Mouse (Mus musculus): ENCODE measurements around the gene Fam124b. TPM values are rescaled to one million over a fixed set of nuclear protein-coding genes. Genes with fewer than 3 reads are reported as not detected.

Gene Fam124b
- polyA plus RNA-seq, 1 experiment = 0.06 TPM

GRCm38 (mm10) chr1:80247131-80247530 is 28.9 kb upstream of the Fam124b start:
- H3K36me3 ChIP-seq (ENCODE audit: control insufficient read depth, insufficient read depth) = no peaks in the 10 kb centered on the region

GRCm38 (mm10) chr1:80244123-80244522 is 25.9 kb upstream of the Fam124b start:
- no peak for TF ChIP-seq MYOG (IDR thresholded peaks at IDR 0.05; ENCODE audit: control insufficient read depth in 1 of 3, insufficient read depth in 1 of 3, insufficient read length in 2 of 3, low read depth in 2 of 3)
- TF ChIP-seq CEBPB (IDR thresholded peaks at IDR 0.05; ENCODE audit: insufficient read depth, poor library complexity, severe bottlenecking) = no peak
- no peak for TF ChIP-seq POLR2AphosphoS2 (IDR thresholded peaks at IDR 0.05; ENCODE audit: insufficient read length, low read depth)
- no peak for TF ChIP-seq TCF12 (IDR thresholded peaks at IDR 0.05; ENCODE audit: insufficient read depth, poor library complexity, severe bottlenecking)
- no peak for TF ChIP-seq E2F4 (IDR thresholded peaks at IDR 0.05; ENCODE audit: insufficient read depth)
- TF ChIP-seq REST (IDR thresholded peaks at IDR 0.05; ENCODE audit: insufficient read depth, insufficient read length) = no peak
- no peak for TF ChIP-seq MAX (IDR thresholded peaks at IDR 0.05; ENCODE audit: low read depth)
- TF ChIP-seq POLR2A (IDR thresholded peaks at IDR 0.05; ENCODE audit: insufficient read length, low read depth) = no peak
- TF ChIP-seq SRF (IDR thresholded peaks at IDR 0.05; ENCODE audit: control insufficient read depth, insufficient read length, low read depth) = no peak
- TF ChIP-seq USF1 (IDR thresholded peaks at IDR 0.05; ENCODE audit: low read depth) = no peak
- no peak for TF ChIP-seq TCF3 (IDR thresholded peaks at IDR 0.05; ENCODE audit: insufficient read length, low read depth)
- no peak for TF ChIP-seq MYOD1 (IDR thresholded peaks at IDR 0.05; ENCODE audit: control insufficient read depth in 1 of 3, insufficient read length in 2 of 3, low read depth in 2 of 3)
- H3K4me3 ChIP-seq = no peak overlapping the region

More at GRCm38 (mm10) chr1:80247131-80247530, 28.9 kb upstream of the Fam124b start:
- H3K4me3 ChIP-seq = no peak overlapping the region
- H3K4me2 ChIP-seq (ENCODE audit: low read depth) = no peak overlapping the region
- no peaks in the 10 kb centered on the region for H3K79me2 ChIP-seq (ENCODE audit: control insufficient read depth, insufficient read depth)
- no peaks in the 10 kb centered on the region for H3K27me3 ChIP-seq (ENCODE audit: control insufficient read depth, insufficient read depth, insufficient read length)
- H3ac ChIP-seq (ENCODE audit: control insufficient read depth, insufficient read length) = no peak overlapping the region
- TF ChIP-seq POLR2A (IDR thresholded peaks at IDR 0.05; ENCODE audit: insufficient read length, low read depth) (no peak), E2F4 (IDR thresholded peaks at IDR 0.05; ENCODE audit: insufficient read depth) (no peak), TCF12 (IDR thresholded peaks at IDR 0.05; ENCODE audit: insufficient read depth, poor library complexity, severe bottlenecking) (no peak), SRF (IDR thresholded peaks at IDR 0.05; ENCODE audit: control insufficient read depth, insufficient read length, low read depth) (no peak), TCF3 (IDR thresholded peaks at IDR 0.05; ENCODE audit: insufficient read length, low read depth) (no peak), MAX (IDR thresholded peaks at IDR 0.05; ENCODE audit: low read depth) (no peak), REST (IDR thresholded peaks at IDR 0.05; ENCODE audit: insufficient read depth, insufficient read length) (no peak), USF1 (IDR thresholded peaks at IDR 0.05; ENCODE audit: low read depth) (no peak), POLR2AphosphoS2 (IDR thresholded peaks at IDR 0.05; ENCODE audit: insufficient read length, low read depth) (no peak), MYOD1 (IDR thresholded peaks at IDR 0.05; ENCODE audit: control insufficient read depth in 1 of 3, insufficient read length in 2 of 3, low read depth in 2 of 3) (no peak), CEBPB (IDR thresholded peaks at IDR 0.05; ENCODE audit: insufficient read depth, poor library complexity, severe bottlenecking) (no peak), MYOG (IDR thresholded peaks at IDR 0.05; ENCODE audit: control insufficient read depth in 1 of 3, insufficient read depth in 1 of 3, insufficient read length in 2 of 3, low read depth in 2 of 3) (no peak)

GRCm38 (mm10) chr1:80241579-80241978 is 23.3 kb upstream of the Fam124b start:
- no peak overlapping the region for H3K4me2 ChIP-seq (ENCODE audit: low read depth)
- H3K4me3 ChIP-seq = no peak overlapping the region
- H3K36me3 ChIP-seq (ENCODE audit: control insufficient read depth, insufficient read depth) = no peaks in the 10 kb centered on the region
- TF ChIP-seq POLR2AphosphoS2 (IDR thresholded peaks at IDR 0.05; ENCODE audit: insufficient read length, low read depth) (no peak), SRF (IDR thresholded peaks at IDR 0.05; ENCODE audit: control insufficient read depth, insufficient read length, low read depth) (no peak), TCF12 (IDR thresholded peaks at IDR 0.05; ENCODE audit: insufficient read depth, poor library complexity, severe bottlenecking) (no peak), POLR2A (IDR thresholded peaks at IDR 0.05; ENCODE audit: insufficient read length, low read depth) (no peak), TCF3 (IDR thresholded peaks at IDR 0.05; ENCODE audit: insufficient read length, low read depth) (no peak), MYOD1 (IDR thresholded peaks at IDR 0.05; ENCODE audit: control insufficient read depth in 1 of 3, insufficient read length in 2 of 3, low read depth in 2 of 3) (no peak), MAX (IDR thresholded peaks at IDR 0.05; ENCODE audit: low read depth) (no peak), CEBPB (IDR thresholded peaks at IDR 0.05; ENCODE audit: insufficient read depth, poor library complexity, severe bottlenecking) (no peak), MYOG (IDR thresholded peaks at IDR 0.05; ENCODE audit: control insufficient read depth in 1 of 3, insufficient read depth in 1 of 3, insufficient read length in 2 of 3, low read depth in 2 of 3) (no peak), REST (IDR thresholded peaks at IDR 0.05; ENCODE audit: insufficient read depth, insufficient read length) (no peak), USF1 (IDR thresholded peaks at IDR 0.05; ENCODE audit: low read depth) (no peak), E2F4 (IDR thresholded peaks at IDR 0.05; ENCODE audit: insufficient read depth) (no peak)
- H3K27me3 ChIP-seq (ENCODE audit: control insufficient read depth, insufficient read depth, insufficient read length) = no peaks in the 10 kb centered on the region
- no peaks in the 10 kb centered on the region for H3K79me2 ChIP-seq (ENCODE audit: control insufficient read depth, insufficient read depth)
- H3ac ChIP-seq (ENCODE audit: control insufficient read depth, insufficient read length) = no peak overlapping the region

More at GRCm38 (mm10) chr1:80244123-80244522, 25.9 kb upstream of the Fam124b start:
- H3K36me3 ChIP-seq (ENCODE audit: control insufficient read depth, insufficient read depth) = no peaks in the 10 kb centered on the region
- H3K27me3 ChIP-seq (ENCODE audit: control insufficient read depth, insufficient read depth, insufficient read length) = no peaks in the 10 kb centered on the region
- no peak overlapping the region for H3ac ChIP-seq (ENCODE audit: control insufficient read depth, insufficient read length)
- H3K4me2 ChIP-seq (ENCODE audit: low read depth) = no peak overlapping the region
- H3K79me2 ChIP-seq (ENCODE audit: control insufficient read depth, insufficient read depth) = no peaks in the 10 kb centered on the region

DNA sequence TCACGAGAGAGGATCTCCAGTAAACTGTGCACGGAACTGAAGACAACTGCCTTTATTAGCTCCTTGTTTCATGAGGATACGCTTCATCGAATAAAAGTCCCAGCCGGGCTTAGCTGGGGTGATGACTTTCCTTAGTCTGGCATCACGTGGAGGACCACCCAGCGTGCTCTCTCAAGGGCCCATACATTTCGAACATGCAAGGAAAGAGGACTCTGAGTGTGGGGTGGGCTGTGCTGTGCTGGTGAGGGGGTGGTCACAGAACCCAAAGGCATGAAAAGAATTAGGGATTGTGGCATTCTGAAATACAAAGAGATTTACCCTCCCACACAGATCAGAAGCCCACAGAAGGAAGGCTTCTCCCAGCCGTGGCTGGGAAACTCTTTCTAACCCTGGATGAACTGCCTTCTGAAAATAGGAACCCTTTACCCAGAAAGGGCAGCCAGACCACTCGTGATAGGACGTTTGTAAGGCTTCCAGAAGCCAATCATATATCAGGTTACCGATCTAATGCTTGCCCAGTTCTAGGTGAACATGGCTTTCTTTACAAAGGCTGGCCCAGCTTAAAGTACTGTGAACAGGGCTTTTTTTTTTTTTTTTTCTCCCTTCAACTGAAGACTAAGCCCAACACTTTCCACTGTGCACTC is 21.9 kb upstream of the Fam124b start:
- TF ChIP-seq MAX (IDR thresholded peaks at IDR 0.05; ENCODE audit: low read depth) (no peak), CEBPB (IDR thresholded peaks at IDR 0.05; ENCODE audit: insufficient read depth, poor library complexity, severe bottlenecking) (no peak), MYOD1 (IDR thresholded peaks at IDR 0.05; ENCODE audit: control insufficient read depth in 1 of 3, insufficient read length in 2 of 3, low read depth in 2 of 3) (no peak), E2F4 (IDR thresholded peaks at IDR 0.05; ENCODE audit: insufficient read depth) (no peak), TCF3 (IDR thresholded peaks at IDR 0.05; ENCODE audit: insufficient read length, low read depth) (no peak), POLR2A (IDR thresholded peaks at IDR 0.05; ENCODE audit: insufficient read length, low read depth) (no peak), USF1 (IDR thresholded peaks at IDR 0.05; ENCODE audit: low read depth) (no peak), REST (IDR thresholded peaks at IDR 0.05; ENCODE audit: insufficient read depth, insufficient read length) (no peak), SRF (IDR thresholded peaks at IDR 0.05; ENCODE audit: control insufficient read depth, insufficient read length, low read depth) (no peak), POLR2AphosphoS2 (IDR thresholded peaks at IDR 0.05; ENCODE audit: insufficient read length, low read depth) (no peak), MYOG (IDR thresholded peaks at IDR 0.05; ENCODE audit: control insufficient read depth in 1 of 3, insufficient read depth in 1 of 3, insufficient read length in 2 of 3, low read depth in 2 of 3) (no peak), TCF12 (IDR thresholded peaks at IDR 0.05; ENCODE audit: insufficient read depth, poor library complexity, severe bottlenecking) (no peak)
- Histone ChIP-seq H3K4me2 (ENCODE audit: low read depth) (peak overlapping the region; percentile 30), H3K36me3 (ENCODE audit: control insufficient read depth, insufficient read depth) (no peaks in the 10 kb centered on the region), H3K4me3 (no peak overlapping the region), H3ac (ENCODE audit: control insufficient read depth, insufficient read length) (no peak overlapping the region), H3K79me2 (ENCODE audit: control insufficient read depth, insufficient read depth) (no peaks in the 10 kb centered on the region), H3K27me3 (ENCODE audit: control insufficient read depth, insufficient read depth, insufficient read length) (no peaks in the 10 kb centered on the region)

Measured in myocyte (in vitro differentiated cells).